Mouse (Mus musculus) liver, postnatal 0 days (tissue): ENCODE results near the gene Extl2. TPM values are rescaled to one million over a fixed set of nuclear protein-coding genes. Genes with fewer than 3 reads are reported as not detected.
A peak's percentile ranks its signal among the peaks of the same experiment; 100 is the strongest.

Experiments
- ATAC-seq: fragments of 200-750 bp; cut with Nextera tagmentation; 2 replicates; pipeline ENCODE4 v1.8.0; 2017; ENCODE audit warnings: mild to moderate bottlenecking, moderate library complexity
- DNase-seq: peaks from one replicate; pipeline ENCODE4 v3.0.0-alpha.2; 2016
- H3K27ac ChIP-seq: fragments of 300-500 bp; sonication (generic); 2 replicates; pipeline ENCODE4 v1.5.1; 2014; ENCODE audit warnings: antibody characterized with exemption, moderate library complexity, mild to moderate bottlenecking, low read depth
- H3K27me3 ChIP-seq: fragments of 300-500 bp; sonication (generic); 2 replicates; pipeline ENCODE4 v1.6.1; 2014; ENCODE audit warnings: low read length, control low read depth, mixed read lengths; ENCODE audit not compliant: insufficient read depth
- H3K36me3 ChIP-seq: fragments of 300-500 bp; sonication (generic); replicated peaks from 2 replicates; pipeline ENCODE4 v1.6.1; 2014; ENCODE audit warnings: mild to moderate bottlenecking, control low read depth, low read length, moderate library complexity, mixed read lengths; ENCODE audit not compliant: insufficient read depth
- H3K4me1 ChIP-seq: fragments of 300-500 bp; sonication (generic); 2 replicates; pipeline ENCODE4 v1.6.1; 2014; ENCODE audit warnings: antibody characterized with exemption, mild to moderate bottlenecking, control low read depth; ENCODE audit not compliant: insufficient read depth
- H3K4me2 ChIP-seq: fragments of 300-500 bp; sonication (generic); 2 replicates; pipeline ENCODE4 v1.6.1; 2014; ENCODE audit warnings: low read depth, mild to moderate bottlenecking, low read length, moderate library complexity, mixed read lengths
- H3K4me3 ChIP-seq: fragments of 300-500 bp; sonication (generic); 2 replicates; pipeline ENCODE4 v1.5.1; 2014; ENCODE audit warnings: low read depth, low read length
- H3K9ac ChIP-seq: fragments of 300-500 bp; sonication (generic); replicated peaks from 2 replicates; pipeline ENCODE4 v1.6.1; 2014; ENCODE audit warnings: mild to moderate bottlenecking, moderate library complexity
- H3K9me3 ChIP-seq: fragments of 300-500 bp; sonication (generic); 2 replicates; pipeline ENCODE4 v1.6.1; 2016; ENCODE audit warnings: mild to moderate bottlenecking, control low read depth, low read length, mixed read lengths
- CTCF ChIP-seq: sonication (generic); IDR thresholded peaks from 2 replicates; pipeline ENCODE4 v1.5.1; 2016; ENCODE audit warnings: antibody characterized with exemption, low read depth
- EP300 ChIP-seq: IDR thresholded peaks from 2 replicates; pipeline ENCODE4 v1.6.1; 2016; ENCODE audit warnings: antibody characterized with exemption, low read depth, mild to moderate bottlenecking
- WGBS: fragments of 180-500 bp; shearing (Covaris S2); extraction: QIAGEN DNeasy Blood & Tissue Kit; methylation state at CpG from one replicate; pipeline ENCODE4 v1.1.7; 2014; ENCODE audit not compliant: insufficient replicate concordance; 5-methylcytosine and 5-hydroxymethylcytosine counted together
- polyA plus RNA-seq: library from polyadenylated mRNA; unstranded; fragments of >200 nt; fragmentation: Nextera tagmentation; extraction: Ambion mirVana; gene quantifications from 2 replicates; pipeline ENCODE4 v1.2.1, GENCODE M21; 2015

Gene Extl2
- polyA plus RNA-seq, 1 experiment from 2014 or later, result 5.8 TPM

DNA sequence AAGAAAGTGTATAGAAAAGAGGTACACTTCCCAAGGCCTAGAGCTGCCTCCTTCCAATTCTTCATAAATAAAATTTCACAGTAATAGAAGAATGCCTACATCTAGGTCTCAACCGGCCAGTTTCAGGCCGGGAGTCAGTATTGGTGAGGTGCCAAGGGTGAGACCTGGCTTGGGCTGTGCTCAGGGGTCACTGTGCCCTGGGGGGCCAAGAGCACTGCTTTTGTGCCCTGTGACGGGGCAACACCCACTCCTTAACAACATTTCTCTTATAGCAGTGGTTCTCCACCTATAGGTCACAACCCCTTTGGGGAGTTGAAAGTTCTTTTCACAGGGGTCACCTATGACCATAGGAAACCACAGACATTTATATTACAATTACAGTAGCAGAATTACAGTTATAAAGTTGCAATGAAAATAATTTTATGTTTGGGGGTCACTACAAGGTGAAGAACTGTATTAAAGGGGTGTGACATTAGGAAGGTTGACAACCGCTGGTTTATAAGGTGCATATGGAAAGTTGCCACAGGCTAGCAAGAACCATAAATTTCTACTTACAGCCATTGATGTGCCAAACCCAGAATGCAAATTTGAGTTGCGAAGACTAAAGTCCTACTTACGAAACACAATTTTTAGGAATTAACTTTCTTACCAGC lies 26.1 kb downstream of the Extl2 start:
- H3K27ac ChIP-seq, result no peak overlapping the region
- H3K4me3 ChIP-seq, result no peak overlapping the region
- no peak for TF ChIP-seq CTCF
- no peak for TF ChIP-seq EP300
- no peak overlapping the region for H3K9ac ChIP-seq
- DNase-seq (no peak), ATAC-seq (0 out of 2 replicates have a peak, but pooled peaks have one; percentile 17)
- WGBS, result 52% methylated on average over 6 of the region's 6 CpGs
- H3K36me3 ChIP-seq, result no peaks in the 10 kb centered on the region
- no peaks in the 10 kb centered on the region for H3K27me3 ChIP-seq
- no peaks in the 10 kb centered on the region for H3K4me1 ChIP-seq
- no peaks in the 10 kb centered on the region for H3K9me3 ChIP-seq
- no peak overlapping the region for H3K4me2 ChIP-seq

DNA sequence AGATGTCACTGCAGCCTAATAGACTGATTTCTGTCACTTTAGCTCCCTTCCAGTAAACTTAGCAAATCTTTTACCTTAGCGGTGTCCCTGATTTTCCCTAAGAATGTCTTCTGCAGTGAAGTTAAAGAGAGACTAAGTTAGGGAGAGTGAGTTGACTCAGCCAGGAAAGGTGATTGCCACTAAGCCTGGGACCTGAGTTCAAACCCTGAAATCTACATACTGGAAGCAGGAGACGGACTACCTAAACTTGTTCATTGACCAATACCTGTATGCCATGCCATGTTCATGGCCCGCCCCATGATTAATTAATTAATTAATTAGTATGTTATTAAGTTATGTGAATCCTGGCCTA lies 26.6 kb downstream of the Extl2 start:
- H3K4me2 ChIP-seq, result no peak overlapping the region
- H3K27ac ChIP-seq, result no peak overlapping the region
- H3K4me3 ChIP-seq, result no peak overlapping the region
- no peaks in the 10 kb centered on the region for H3K36me3 ChIP-seq
- 61% methylated on average over 3 of the region's 3 CpGs for WGBS
- DNase-seq, result no peak
- H3K27me3 ChIP-seq, result no peaks in the 10 kb centered on the region
- H3K4me1 ChIP-seq, result no peaks in the 10 kb centered on the region
- ATAC-seq, result no peak
- TF ChIP-seq EP300 (no peak), CTCF (peak; percentile 77)
- no peaks in the 10 kb centered on the region for H3K9me3 ChIP-seq
- no peak overlapping the region for H3K9ac ChIP-seq

DNA sequence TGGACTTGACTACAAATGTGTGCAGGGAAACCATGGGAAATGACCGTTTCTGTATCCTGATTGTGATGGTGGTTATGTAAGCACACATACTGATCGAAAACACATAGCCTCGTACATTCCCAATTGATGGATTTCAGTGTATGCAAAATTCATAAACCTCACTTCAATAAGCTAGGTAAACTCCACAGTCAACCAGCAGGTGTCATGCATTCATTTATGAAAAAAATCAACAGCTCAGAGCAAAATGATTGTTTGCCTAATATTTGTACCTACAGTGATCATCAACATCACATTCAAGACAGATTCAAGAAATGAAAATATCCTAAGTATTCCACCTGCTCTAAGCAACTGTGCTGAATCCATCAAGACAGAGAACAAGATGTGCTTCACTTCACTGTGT lies 33.5 kb downstream of the Extl2 start:
- DNase-seq, result no peak
- Histone ChIP-seq H3K27me3 (no peaks in the 10 kb centered on the region), H3K4me3 (no peak overlapping the region), H3K36me3 (no peaks in the 10 kb centered on the region), H3K27ac (no peak overlapping the region), H3K4me1 (peaks cover 3% of the 10 kb centered on the region; the same call in 1 of the 2 replicates), H3K9ac (no peak overlapping the region), H3K4me2 (no peak overlapping the region), H3K9me3 (no peaks in the 10 kb centered on the region)
- ATAC-seq, result no peak
- TF ChIP-seq CTCF, result peak; percentile 54
- TF ChIP-seq EP300, result no peak
- WGBS, result 68% methylated on average over 3 of the region's 3 CpGs

DNA sequence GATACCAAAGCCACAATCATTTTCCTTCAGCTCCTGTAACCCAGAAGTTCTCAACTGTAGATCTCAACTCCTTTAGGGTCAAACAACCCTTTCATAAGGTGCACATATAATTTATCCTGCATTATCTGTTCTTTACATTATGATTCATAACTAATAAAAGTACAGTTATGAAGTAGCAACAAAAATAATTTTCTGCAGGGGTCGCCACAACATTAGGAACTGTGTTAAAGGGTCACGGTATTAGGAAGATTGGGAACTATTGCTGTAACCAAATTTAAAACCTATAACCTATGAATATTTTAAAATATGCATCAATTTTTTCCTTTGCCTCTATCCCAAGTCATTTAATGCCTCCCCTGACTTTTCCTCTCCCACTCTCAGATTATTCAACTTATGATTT lies 38.7 kb downstream of the Extl2 start:
- Histone ChIP-seq H3K9ac (no peak overlapping the region), H3K27ac (no peak overlapping the region), H3K27me3 (no peaks in the 10 kb centered on the region), H3K4me2 (no peak overlapping the region), H3K4me1 (peaks cover 5% of the 10 kb centered on the region; the same call in 1 of the 2 replicates), H3K36me3 (no peaks in the 10 kb centered on the region), H3K9me3 (no peaks in the 10 kb centered on the region), H3K4me3 (no peak overlapping the region)
- DNase-seq (no peak), ATAC-seq (no peak)
- 66% methylated on average over 2 of the region's 2 CpGs for WGBS
- TF ChIP-seq CTCF (peak; percentile 31), EP300 (no peak)

DNA sequence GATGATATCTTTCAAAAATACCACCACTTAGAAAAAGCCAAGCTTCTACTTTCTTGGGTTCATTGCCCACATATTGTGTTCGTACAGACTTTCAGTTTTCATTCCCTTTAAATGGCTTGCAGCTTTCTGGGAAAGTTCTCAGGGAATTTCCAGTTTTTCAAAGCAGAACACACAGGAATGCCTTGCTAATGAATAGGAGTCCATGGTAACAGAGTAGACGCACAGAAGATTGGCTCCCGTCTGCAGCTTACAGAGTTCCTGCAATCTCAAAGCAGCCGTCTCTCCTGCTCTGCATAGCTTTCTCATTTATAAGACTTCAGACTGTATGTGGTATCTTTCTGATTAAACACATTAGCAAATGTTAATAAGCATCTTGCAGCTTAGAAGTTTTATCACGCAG lies 39.8 kb downstream of the Extl2 start:
- Histone ChIP-seq H3K27ac (no peak overlapping the region), H3K4me2 (no peak overlapping the region), H3K4me3 (no peak overlapping the region), H3K4me1 (peaks cover 5% of the 10 kb centered on the region; the same call in 1 of the 2 replicates), H3K9me3 (no peaks in the 10 kb centered on the region), H3K27me3 (no peaks in the 10 kb centered on the region), H3K9ac (no peak overlapping the region), H3K36me3 (no peaks in the 10 kb centered on the region)
- DNase-seq (no peak), ATAC-seq (no peak)
- TF ChIP-seq CTCF (no peak), EP300 (no peak)
- 76% methylated on average over 5 of the region's 5 CpGs for WGBS

DNA sequence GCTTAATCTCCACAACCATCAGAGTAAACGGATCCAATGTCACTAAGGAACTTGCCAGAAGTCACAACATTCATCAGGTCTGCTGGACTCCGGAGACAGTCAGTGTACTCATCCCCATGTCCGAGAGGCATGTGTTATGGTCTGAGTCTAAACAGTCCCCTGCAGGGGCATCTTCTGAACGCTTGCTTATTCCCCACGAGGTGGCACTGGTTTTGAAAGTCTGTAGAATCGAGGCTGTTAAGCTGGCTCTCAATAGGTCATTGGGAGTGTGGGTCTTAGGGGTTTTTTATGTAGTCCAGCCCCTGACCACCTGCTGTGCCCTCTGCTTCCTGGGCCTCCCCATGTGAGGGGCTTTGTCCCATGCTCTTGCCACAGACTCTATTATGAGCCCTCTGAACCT lies 49.8 kb downstream of the Extl2 start:
- no peaks in the 10 kb centered on the region for H3K27me3 ChIP-seq
- H3K4me3 ChIP-seq, result no peak overlapping the region
- no peak overlapping the region for H3K27ac ChIP-seq
- no peak overlapping the region for H3K4me2 ChIP-seq
- H3K9me3 ChIP-seq, result no peaks in the 10 kb centered on the region
- WGBS, result 63% methylated on average over 6 of the region's 6 CpGs
- no peaks in the 10 kb centered on the region for H3K36me3 ChIP-seq
- DNase-seq (no peak), ATAC-seq (no peak)
- no peaks in the 10 kb centered on the region for H3K4me1 ChIP-seq
- TF ChIP-seq CTCF (no peak), EP300 (no peak)
- H3K9ac ChIP-seq, result no peak overlapping the region
